Mouse (Mus musculus) olfactory bulb, adult 2 months (tissue): ENCODE results near the gene Gpc1. TPM values are rescaled to one million over a fixed set of nuclear protein-coding genes. Genes with fewer than 3 reads are reported as not detected.

Experiments used
- H3K27ac ChIP-seq: fragments of 200-500 bp; 2 replicates; pipeline ENCODE4 v1.5.1; 2012; ENCODE audit warnings: low read depth, low read length; ENCODE audit not compliant: insufficient read depth
- H3K4me1 ChIP-seq: fragments of 200-500 bp; 2 replicates; pipeline ENCODE4 v1.6.1; 2012; ENCODE audit warnings: low read length; ENCODE audit not compliant: control insufficient read depth, insufficient read depth
- H3K4me3 ChIP-seq: fragments of 200-500 bp; 2 replicates; pipeline ENCODE4 v1.5.1; 2012; ENCODE audit warnings: mild to moderate bottlenecking, low read depth, low read length, moderate library complexity; ENCODE audit not compliant: insufficient read depth
- CTCF ChIP-seq: fragments of 200-500 bp; IDR thresholded peaks from 2 replicates; pipeline ENCODE4 v1.5.1; 2012; ENCODE audit warnings: low read depth, mild to moderate bottlenecking, low read length, moderate library complexity; ENCODE audit not compliant: insufficient read depth
- POLR2A ChIP-seq: fragments of 200-500 bp; IDR thresholded peaks from 2 replicates; pipeline ENCODE4 v1.6.1; 2012; ENCODE audit warnings: mild to moderate bottlenecking, low read depth, low read length, moderate library complexity; ENCODE audit not compliant: insufficient read depth
- WGBS: fragments of 180-500 bp; shearing (Covaris S2); methylation state at CpG from one replicate; pipeline ENCODE4 v1.1.7; 2018; 5-methylcytosine and 5-hydroxymethylcytosine counted together
- polyA plus RNA-seq: library from polyadenylated mRNA; stranded (reverse); fragments of >200 nt; gene quantifications from 2 replicates; pipeline ENCODE4 v1.2.4, GENCODE M21; 2012; ENCODE audit warnings: low replicate concordance; ENCODE audit not compliant: missing spikeins, insufficient read depth, insufficient read length

The Gpc1 gene
- polyA plus RNA-seq, 1 experiment: not detected

- H3K4me1 ChIP-seq: peaks cover 16% of the 10 kb centered on the region
- TF ChIP-seq CTCF: no peak
- no peak for TF ChIP-seq POLR2A
- peak overlapping the region; percentile 67 for H3K4me3 ChIP-seq
- H3K27ac ChIP-seq: peak overlapping the region; percentile 77
- 5% methylated on average over 13 of the region's 13 CpGs for WGBS
Measured at GRCm38 (mm10) chr1:92830626-92831187, 738 bp upstream of the Gpc1 start.

- H3K27ac ChIP-seq: peak overlapping the region; percentile 62
- TF ChIP-seq POLR2A: no peak
- TF ChIP-seq CTCF: no peak
- H3K4me3 ChIP-seq: peak overlapping the region; percentile 67
- WGBS: 1% methylated on average over 62 of the region's 62 CpGs
- H3K4me1 ChIP-seq: peaks cover 16% of the 10 kb centered on the region
Measured at GRCm38 (mm10) chr1:92832011-92833010, 866 bp downstream of the Gpc1 start.

GRCm38 (mm10) chr1:92833987-92834706 lies 2.7 kb downstream of the Gpc1 start:
- TF ChIP-seq CTCF: peak; percentile 87; the same call in 1 of the 2 replicates
- TF ChIP-seq POLR2A: no peak
- no peak overlapping the region for H3K27ac ChIP-seq
- no peak overlapping the region for H3K4me3 ChIP-seq
- peaks cover 27% of the 10 kb centered on the region for H3K4me1 ChIP-seq
- 28% methylated on average over 7 of the region's 7 CpGs for WGBS

GRCm38 (mm10) chr1:92837931-92838833 lies 6.7 kb downstream of the Gpc1 start:
- H3K27ac ChIP-seq: no peak overlapping the region
- H3K4me1 ChIP-seq: peaks cover 34% of the 10 kb centered on the region
- 59% methylated on average over 14 of the region's 14 CpGs for WGBS
- H3K4me3 ChIP-seq: no peak overlapping the region
- TF ChIP-seq POLR2A (no peak), CTCF (no peak)

GRCm38 (mm10) chr1:92839211-92839610 lies 7.8 kb downstream of the Gpc1 start:
- Histone ChIP-seq H3K4me1 (peaks cover 39% of the 10 kb centered on the region), H3K4me3 (no peak overlapping the region), H3K27ac (no peak overlapping the region)
- 79% methylated on average over 7 of the region's 7 CpGs for WGBS
- TF ChIP-seq POLR2A: no peak
- no peak for TF ChIP-seq CTCF

- WGBS: 77% methylated on average over 8 of the region's 8 CpGs
- TF ChIP-seq CTCF (0 out of 2 replicates have a peak, but pooled peaks have one; percentile 19), POLR2A (no peak)
Measured at GRCm38 (mm10) chr1:92840231-92840890, 8.9 kb downstream of the Gpc1 start.

GRCm38 (mm10) chr1:92841427-92841826 lies 10.0 kb downstream of the Gpc1 start:
- TF ChIP-seq POLR2A (no peak), CTCF (no peak)
- H3K4me1 ChIP-seq: peaks cover 41% of the 10 kb centered on the region
- WGBS: 20% methylated on average over 3 of the region's 3 CpGs
- H3K27ac ChIP-seq: no peak overlapping the region
- no peak overlapping the region for H3K4me3 ChIP-seq

More at GRCm38 (mm10) chr1:92840231-92840890, 8.9 kb downstream of the Gpc1 start:
- Histone ChIP-seq H3K4me1 (peaks cover 41% of the 10 kb centered on the region), H3K4me3 (no peak overlapping the region), H3K27ac (no peak overlapping the region)
